Mouse (Mus musculus): ENCODE measurements around the gene Grin2c. TPM values are rescaled to one million over a fixed set of nuclear protein-coding genes. Genes with fewer than 3 reads are reported as not detected.

Grin2c gene
- total and polyA plus RNA-seq, 3 experiments, result not detected

- peaks cover 5 to 15% of the 10 kb centered on the region in 2 experiments for H3K4me1 ChIP-seq (ENCODE audit: control insufficient read depth in 1 of 2, insufficient read depth in 2 of 2, low read length in 2 of 2)
- no peaks in the 10 kb centered on the region for H3K27me3 ChIP-seq (ENCODE audit: control insufficient read depth in 1 of 2, insufficient read depth in 2 of 2, low read length in 2 of 2)
- H3K36me3 ChIP-seq (ENCODE audit: control insufficient read depth in 1 of 2, insufficient read depth in 2 of 2, low read length in 2 of 2), result peaks cover 0 to 11% of the 10 kb centered on the region in 2 experiments; a peak in 3 of 4 replicates
- H3K9me3 ChIP-seq (replicated peaks; ENCODE audit: insufficient read depth, low read length), result no peaks in the 10 kb centered on the region
- peaks cover 1% of the 10 kb centered on the region; the same call in 1 of the 2 replicates for H3K79me2 ChIP-seq (ENCODE audit: control insufficient read depth, insufficient read depth, low read length, poor library complexity)
- DNase-seq (ENCODE audit: low read depth, low spot score), result no peak
- no peak overlapping the region for H3K9ac ChIP-seq (ENCODE audit: control insufficient read depth, low read depth, low read length, poor library complexity, severe bottlenecking)
- TF ChIP-seq MYC (IDR thresholded peaks at IDR 0.05; ENCODE audit: low read depth, low read length) (no peak), POLR2A (IDR thresholded peaks at IDR 0.05; ENCODE audit: control insufficient read depth in 1 of 2, insufficient read depth in 1 of 2, low read depth in 1 of 2, low read length in 2 of 2, poor library complexity in 1 of 2) (no peak), EP300 (IDR thresholded peaks at IDR 0.05; ENCODE audit: low read depth in 1 of 2, low read length in 2 of 2) (no peak), E2F4 (IDR thresholded peaks at IDR 0.05; ENCODE audit: borderline replicate concordance, low read depth, low read length) (no peak), TBP (IDR thresholded peaks at IDR 0.05; ENCODE audit: low read depth, low read length) (no peak)
- H3K27ac ChIP-seq (ENCODE audit: control insufficient read depth, low read depth, low read length), result no peak overlapping the region
- H3K4me3 ChIP-seq (ENCODE audit: control insufficient read depth in 1 of 2, insufficient read depth in 1 of 2, low read depth in 2 of 2, low read length in 2 of 2), result no peak overlapping the region
These were observed 4.4 kb upstream of the Grin2c start for GRCm38 (mm10) chr11:115271481-115271880.

- H3K9me3 ChIP-seq (replicated peaks; ENCODE audit: insufficient read depth, low read length), result no peaks in the 10 kb centered on the region
- no peak for DNase-seq (ENCODE audit: low read depth, low spot score)
- H3K9ac ChIP-seq (ENCODE audit: control insufficient read depth, low read depth, low read length, poor library complexity, severe bottlenecking), result no peak overlapping the region
- H3K27me3 ChIP-seq (ENCODE audit: control insufficient read depth in 1 of 2, insufficient read depth in 2 of 2, low read length in 2 of 2), result no peaks in the 10 kb centered on the region
- no peak for TF ChIP-seq E2F4 (IDR thresholded peaks at IDR 0.05; ENCODE audit: borderline replicate concordance, low read depth, low read length)
- TF ChIP-seq ZNF384 (IDR thresholded peaks at IDR 0.05; ENCODE audit: low read depth, low read length), result no peak
- no peak for TF ChIP-seq RAD21 (IDR thresholded peaks at IDR 0.05; ENCODE audit: low read depth, low read length)
- TF ChIP-seq GATA1 (IDR thresholded peaks at IDR 0.05; ENCODE audit: low read depth, low read length), result no peak
- no peak for TF ChIP-seq ZKSCAN1 (IDR thresholded peaks at IDR 0.05; ENCODE audit: low read depth, low read length)
- TF ChIP-seq NELFE (IDR thresholded peaks at IDR 0.05; ENCODE audit: low read depth, low read length), result no peak
- no peak for TF ChIP-seq JUND (IDR thresholded peaks at IDR 0.05; ENCODE audit: low read depth, low read length)
- TF ChIP-seq NRF1 (IDR thresholded peaks at IDR 0.05; ENCODE audit: insufficient read depth, low read depth, low read length, poor library complexity, severe bottlenecking), result no peak
- TF ChIP-seq MYB (IDR thresholded peaks at IDR 0.05; ENCODE audit: low read depth, low read length), result no peak
- TF ChIP-seq POLR2AphosphoS5 (IDR thresholded peaks at IDR 0.05; ENCODE audit: borderline replicate concordance, low read depth, low read length), result no peak
- H3K27ac ChIP-seq (ENCODE audit: control insufficient read depth, low read depth, low read length), result no peak overlapping the region
- no peaks in the 10 kb centered on the region for H3K79me2 ChIP-seq (ENCODE audit: control insufficient read depth, insufficient read depth, low read length, poor library complexity)
- H3K36me3 ChIP-seq (ENCODE audit: control insufficient read depth in 1 of 2, insufficient read depth in 2 of 2, low read length in 2 of 2), result peaks cover 0 to 11% of the 10 kb centered on the region in 2 experiments; a peak in 3 of 4 replicates
- H3K4me1 ChIP-seq (ENCODE audit: control insufficient read depth in 1 of 2, insufficient read depth in 2 of 2, low read length in 2 of 2), result peaks cover 5 to 13% of the 10 kb centered on the region in 2 experiments
- no peak overlapping the region for H3K4me3 ChIP-seq (ENCODE audit: control insufficient read depth in 1 of 2, insufficient read depth in 1 of 2, low read depth in 2 of 2, low read length in 2 of 2)
These were observed 4.0 kb upstream of the Grin2c start for GRCm38 (mm10) chr11:115271052-115271451.

Data from MEL (cell line).